Mouse (Mus musculus) c-Kit-positive CD71-positive TER-119-positive erythroid progenitor cells, embryonic 14.5 days (primary cell): ENCODE data around the gene Zfhx3.
A peak's percentile ranks its signal among the peaks of the same experiment; 100 is the strongest.

Experiments
- DNase-seq: peaks from one replicate; pipeline ENCODE4 v3.0.0-alpha.2; 2013; ENCODE audit warnings: low spot score

The Zfhx3 gene

GRCm38 (mm10) chr8:108552518-108552917 lies 610.1 kb downstream of the Zfhx3 start:
- no peak for DNase-seq

DNA sequence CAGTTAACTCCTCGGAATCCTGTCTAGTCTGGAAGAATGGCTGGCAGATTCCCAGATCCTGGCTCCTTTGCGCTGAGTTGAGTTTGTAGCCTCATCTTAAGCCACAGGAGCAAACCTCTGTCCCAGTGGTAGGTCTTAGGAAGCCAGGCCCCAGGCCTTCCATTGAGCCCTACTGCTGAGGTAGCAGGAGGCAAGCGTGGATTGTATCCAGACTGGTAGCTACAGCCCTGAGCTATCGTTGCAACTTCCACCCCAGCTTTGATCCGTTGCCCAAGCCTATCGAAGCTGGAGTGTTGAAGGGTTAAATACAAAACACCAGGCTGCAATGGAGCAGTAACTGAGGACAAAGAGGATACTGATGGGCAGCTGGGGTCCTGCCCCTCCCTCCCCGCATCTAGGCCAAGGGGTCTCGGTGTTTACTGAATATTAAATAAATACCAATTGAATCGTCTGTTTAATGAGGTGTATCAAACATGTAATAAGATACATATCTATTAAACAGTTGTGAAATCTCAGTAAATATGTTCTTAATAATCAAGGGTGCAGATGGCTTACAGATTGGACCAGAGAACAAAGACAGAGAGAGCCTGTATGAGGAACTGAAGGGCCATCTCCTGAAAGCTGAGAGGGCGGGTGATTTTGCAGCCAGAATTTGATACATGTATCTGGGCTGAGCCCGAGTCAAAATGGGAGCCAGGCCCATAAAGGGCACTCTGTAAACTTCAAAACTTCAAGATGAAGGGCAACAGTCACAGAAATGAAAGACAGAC lies 611.5 kb downstream of the Zfhx3 start:
- no peak for DNase-seq

DNA sequence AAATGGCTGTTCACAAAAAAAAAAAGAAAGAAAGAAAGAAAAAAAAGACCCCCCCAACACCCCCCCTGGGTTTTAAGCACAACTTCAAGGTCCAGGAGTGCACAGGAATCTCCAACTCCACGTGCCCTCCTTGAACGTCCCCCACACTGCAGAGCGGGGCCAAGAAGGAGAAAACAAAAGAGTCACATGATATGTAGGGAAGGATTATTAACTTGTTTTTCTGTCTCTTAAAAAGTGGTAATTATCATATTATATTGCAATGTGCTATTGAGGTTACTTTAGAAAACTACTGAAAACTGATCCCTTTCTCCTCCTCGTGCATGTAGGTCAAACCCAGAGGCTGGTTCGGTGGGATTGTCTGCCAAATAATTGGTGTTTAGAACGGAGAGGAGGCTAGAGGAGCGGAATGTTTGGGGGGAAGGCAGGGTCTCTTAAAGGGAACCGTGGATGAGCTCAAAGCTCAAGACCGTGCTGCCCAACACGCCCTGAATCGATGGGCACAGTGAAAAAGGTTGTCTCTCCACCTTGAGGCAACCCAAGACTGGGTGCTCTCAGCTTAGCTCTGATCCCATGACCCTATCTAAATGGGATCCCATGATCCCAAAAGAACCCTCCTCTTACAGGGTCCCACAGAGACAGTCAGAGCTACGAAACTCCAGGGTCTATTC lies 612.3 kb downstream of the Zfhx3 start:
- no peak for DNase-seq

DNA sequence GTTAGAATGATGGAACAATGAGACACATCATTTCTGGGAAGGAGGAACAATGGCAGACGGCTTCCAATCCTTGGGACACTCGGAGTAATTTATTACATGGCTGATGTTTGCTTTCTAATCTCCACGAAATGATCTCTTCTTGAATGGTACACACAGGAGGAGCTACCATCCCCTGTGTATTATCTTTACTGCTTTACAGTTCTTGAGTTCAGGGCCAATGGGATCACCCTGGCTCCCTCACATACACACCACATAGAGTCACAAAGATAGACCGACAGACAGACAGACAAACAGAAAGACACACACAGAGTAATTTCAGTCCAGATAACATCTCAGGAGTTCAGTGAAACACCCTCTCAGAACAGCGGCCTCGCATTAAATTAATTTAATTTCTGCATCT lies 621.0 kb downstream of the Zfhx3 start:
- no peak for DNase-seq

DNA sequence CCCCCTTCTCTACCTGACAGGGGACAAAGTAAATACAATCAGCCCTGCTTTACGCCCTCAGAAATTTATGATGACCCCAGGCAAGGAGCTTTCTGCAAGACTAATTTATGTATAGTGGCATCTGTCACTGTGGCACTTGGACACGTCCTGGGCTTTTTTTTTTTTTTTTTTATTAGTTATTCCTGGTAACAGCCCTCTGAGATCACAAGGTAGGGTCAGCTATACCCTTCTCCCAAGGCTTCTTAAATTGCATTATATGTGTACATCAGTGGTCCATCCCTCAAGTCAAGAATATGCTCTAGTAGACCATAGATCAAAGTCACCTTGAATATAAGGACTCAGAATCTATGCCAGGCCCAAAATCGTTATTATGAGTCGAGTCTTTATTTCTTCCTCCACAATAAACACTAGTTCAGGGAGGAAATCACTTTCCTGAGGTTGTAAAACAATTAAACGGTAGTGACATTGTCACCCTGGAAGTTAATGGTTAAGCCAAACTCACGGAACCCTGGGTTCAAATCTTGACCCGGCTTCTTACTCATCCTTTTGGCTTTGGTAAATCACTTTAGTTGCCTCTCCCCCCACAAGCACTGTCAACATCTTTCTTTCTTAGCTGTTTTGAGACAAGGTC lies 621.6 kb downstream of the Zfhx3 start:
- DNase-seq: no peak

DNA sequence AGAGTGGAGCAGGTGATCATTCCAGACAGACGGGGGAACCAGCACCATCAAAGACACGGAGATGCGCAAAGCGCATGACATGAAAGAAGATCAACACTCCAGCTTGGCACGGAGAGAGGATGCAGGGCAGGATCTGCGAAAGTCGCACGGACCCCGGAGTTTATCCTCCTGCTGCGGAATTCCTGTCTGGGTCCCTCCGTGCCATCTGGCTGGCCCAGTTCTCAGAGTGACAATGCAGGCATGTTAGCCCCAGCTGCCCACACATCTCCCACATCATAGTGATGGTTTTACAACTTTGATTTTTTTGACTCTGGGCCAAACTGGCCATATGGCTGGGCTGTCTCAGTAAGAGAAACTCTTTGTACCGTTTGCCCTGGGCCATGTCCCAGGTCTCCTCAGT lies 623.6 kb downstream of the Zfhx3 start:
- DNase-seq: no peak

- DNase-seq: no peak
These were observed 631.0 kb downstream of the Zfhx3 start for GRCm38 (mm10) chr8:108573295-108574017.

- peak; percentile 29 for DNase-seq
These were observed 631.7 kb downstream of the Zfhx3 start for GRCm38 (mm10) chr8:108574101-108574500.

- no peak for DNase-seq
These were observed 635.1 kb downstream of the Zfhx3 start for GRCm38 (mm10) chr8:108577571-108577970.

- no peak for DNase-seq
These were observed 635.9 kb downstream of the Zfhx3 start for GRCm38 (mm10) chr8:108578388-108578787.

DNA sequence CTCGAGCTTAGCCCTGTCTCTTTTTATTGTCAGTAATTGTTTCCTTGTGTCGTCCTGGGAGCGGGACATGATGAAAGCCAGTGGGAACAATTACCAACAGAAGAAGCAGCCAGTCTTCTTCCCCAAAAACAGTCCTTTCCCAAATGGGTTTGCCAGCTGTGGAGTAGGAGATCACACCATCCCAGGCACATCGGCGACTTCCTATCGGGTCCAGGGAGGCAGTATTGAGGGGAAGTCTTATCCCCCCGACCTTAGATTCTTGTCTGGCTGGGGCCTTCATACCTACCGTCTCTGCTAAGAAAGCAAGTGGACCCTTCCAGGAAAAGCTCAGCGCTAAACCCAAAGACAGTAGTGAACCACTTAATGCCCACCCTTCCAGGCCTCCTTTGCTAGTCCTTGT lies 637.4 kb downstream of the Zfhx3 start:
- no peak for DNase-seq

- DNase-seq: no peak
These were observed 637.9 kb downstream of the Zfhx3 start for GRCm38 (mm10) chr8:108580364-108580763.

DNA sequence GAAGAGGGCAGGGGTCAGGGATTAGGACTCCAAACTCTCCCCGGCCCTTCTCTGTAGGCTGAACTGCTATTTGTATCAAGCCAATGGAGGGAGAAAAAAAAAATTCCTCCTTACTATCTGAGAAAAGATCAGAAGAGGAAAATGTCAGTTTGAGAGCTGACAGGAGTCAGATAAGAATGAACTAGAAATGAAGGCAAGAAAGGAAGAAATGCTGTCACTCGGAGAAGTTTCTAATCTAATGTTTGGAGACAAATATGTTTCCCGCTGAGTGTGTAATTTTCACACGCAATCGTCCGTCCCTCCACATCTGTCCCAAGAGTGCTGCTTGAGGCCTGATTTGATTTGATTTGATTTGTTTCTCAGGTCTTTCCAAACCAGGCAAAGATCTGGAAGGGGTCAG lies 639.1 kb downstream of the Zfhx3 start:
- no peak for DNase-seq

GRCm38 (mm10) chr8:108582251-108582650 lies 639.8 kb downstream of the Zfhx3 start:
- peak; percentile 14 for DNase-seq

- DNase-seq: no peak
These were observed 640.8 kb downstream of the Zfhx3 start for GRCm38 (mm10) chr8:108583261-108583660.

DNA sequence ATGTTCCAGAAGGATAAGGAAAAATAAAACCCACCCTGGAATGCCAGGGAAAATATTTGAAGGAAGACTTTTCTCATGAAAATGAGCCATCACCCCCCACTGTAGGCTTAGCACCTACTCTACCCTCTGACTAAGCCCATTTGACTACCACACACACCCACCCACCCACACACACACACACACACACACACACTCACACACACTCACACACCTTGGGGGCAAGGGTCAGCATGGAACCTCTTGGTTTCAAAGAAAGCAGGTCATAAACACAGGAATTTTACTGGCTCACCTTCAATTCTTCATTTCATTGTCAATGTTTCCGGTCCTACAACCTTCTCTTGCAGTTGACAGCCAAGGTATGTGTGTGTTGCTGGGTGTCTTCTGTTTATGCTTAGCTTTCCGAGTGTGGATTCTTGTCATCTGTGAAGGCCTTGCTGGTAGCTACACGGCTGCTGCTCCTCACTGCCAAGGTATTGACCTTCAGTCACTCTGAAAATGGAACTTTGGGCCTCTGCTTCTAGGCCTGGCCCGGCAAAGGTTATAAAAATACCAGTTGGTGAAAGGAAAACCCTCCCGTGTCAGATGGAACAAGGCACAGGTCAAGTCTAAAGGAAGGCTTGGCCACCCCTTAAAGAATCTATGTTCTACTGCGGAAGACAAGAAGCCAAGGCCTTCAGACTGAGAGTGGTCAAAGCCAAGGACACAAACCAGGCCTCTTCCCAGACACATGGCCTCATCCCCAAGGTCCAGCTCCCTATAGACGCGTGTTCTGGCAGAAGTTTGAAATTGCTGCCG lies 641.6 kb downstream of the Zfhx3 start:
- no peak for DNase-seq

- DNase-seq: no peak
These were observed 642.2 kb downstream of the Zfhx3 start for GRCm38 (mm10) chr8:108584662-108584978.

DNA sequence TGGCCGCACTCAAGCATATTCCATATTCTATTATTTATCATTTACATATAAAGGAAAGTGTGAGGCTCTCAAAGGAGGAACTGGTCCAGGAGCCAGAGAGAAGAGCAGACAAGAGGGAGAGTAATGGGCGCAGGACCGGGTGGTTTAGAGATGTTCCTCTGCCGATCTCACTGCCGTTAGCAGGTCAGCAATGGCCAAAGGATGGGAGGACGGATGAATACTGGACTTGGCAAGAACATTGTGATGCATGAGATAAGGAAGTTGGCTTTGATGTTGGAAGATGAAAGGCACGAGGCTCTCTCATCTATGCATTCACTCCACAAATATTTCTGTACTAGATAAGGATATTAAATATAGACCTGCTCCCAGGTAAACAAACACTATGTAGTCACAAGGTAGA lies 648.6 kb downstream of the Zfhx3 start:
- DNase-seq: no peak

- DNase-seq: no peak
These were observed 649.7 kb downstream of the Zfhx3 start for GRCm38 (mm10) chr8:108592028-108592724.

DNA sequence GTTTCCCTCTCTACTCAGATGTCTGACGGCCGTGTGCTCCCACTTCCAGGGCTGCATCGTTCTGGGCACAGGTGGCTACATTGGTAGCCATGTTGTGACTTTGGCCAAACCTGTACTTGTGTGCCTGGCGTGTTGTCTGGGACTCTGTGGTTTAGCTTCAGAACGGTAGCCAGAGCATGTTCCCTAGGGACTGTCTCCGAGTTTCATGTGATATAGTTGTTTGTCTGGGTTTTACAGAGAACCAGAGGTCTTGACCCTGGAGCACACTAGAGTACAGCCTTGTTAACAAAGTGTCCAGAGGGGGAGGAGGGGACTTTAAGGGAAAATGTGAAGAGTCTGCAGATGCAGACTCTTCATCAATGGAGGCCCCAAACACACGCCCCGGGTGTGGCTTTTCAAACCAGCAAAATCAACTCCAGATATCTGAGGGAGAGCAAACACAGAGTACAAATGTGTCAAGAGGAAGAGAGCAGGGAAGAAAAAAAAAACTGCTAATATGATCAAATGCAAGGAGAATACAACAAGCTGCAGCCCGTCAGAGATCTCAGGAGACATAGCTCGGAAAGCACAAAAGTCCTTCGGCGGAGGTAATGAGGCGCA lies 650.6 kb downstream of the Zfhx3 start:
- DNase-seq: no peak

DNA sequence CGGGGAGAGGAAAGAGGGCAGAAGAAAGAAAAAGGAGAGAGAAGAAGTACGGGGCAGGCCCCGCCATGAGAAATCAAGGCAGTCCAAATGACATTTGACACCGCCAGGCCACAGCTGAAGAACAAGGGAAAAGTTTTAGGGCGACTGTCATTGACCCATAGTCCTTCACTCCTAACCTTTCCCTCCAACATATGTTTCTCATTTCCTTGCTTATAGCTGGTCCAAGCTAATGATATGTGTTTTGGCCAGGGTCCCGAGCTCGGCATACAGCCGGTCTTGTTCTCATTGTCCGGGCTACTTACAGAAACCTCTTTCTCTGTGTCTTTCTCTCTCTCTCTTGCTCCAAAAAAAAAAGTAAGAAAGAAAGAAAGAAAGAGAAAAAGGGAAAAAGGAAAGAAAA lies 651.4 kb downstream of the Zfhx3 start:
- no peak for DNase-seq
